Mouse (Mus musculus): Measurements from ENCODE around the gene Klf2.

GRCm38 (mm10) chr8:72354272-72354671 lies 35.4 kb downstream of the Klf2 start:
- TF ChIP-seq POLR2A (IDR thresholded peaks at IDR 0.05; ENCODE audit: insufficient read depth, low read length) (no peak), EP300 (IDR thresholded peaks at IDR 0.05; ENCODE audit: insufficient read depth, low read depth, low read length) (no peak), CTCF (IDR thresholded peaks at IDR 0.05; ENCODE audit: low read depth, low read length) (no peak)

Data from ES-Bruce4 (cell line).